Mouse (Mus musculus): ENCODE data around the gene Col15a1.

Col15a1 gene

GRCm38 (mm10) chr4:47230498-47230897 is 22.5 kb downstream of the Col15a1 start:
- DNase-seq (ENCODE audit: low read depth, low spot score), result no peak

- DNase-seq (ENCODE audit: low read depth, low spot score), result no peak
These were observed 23.4 kb downstream of the Col15a1 start for GRCm38 (mm10) chr4:47231322-47231721.

- DNase-seq (ENCODE audit: low read depth, low spot score), result no peak
These were observed 25.4 kb downstream of the Col15a1 start for GRCm38 (mm10) chr4:47233192-47233835.

GRCm38 (mm10) chr4:47234667-47235267 is 26.8 kb downstream of the Col15a1 start:
- peak; percentile 70 for DNase-seq (ENCODE audit: low read depth, low spot score)

- peak; percentile 93 for DNase-seq (ENCODE audit: low read depth, low spot score)
These were observed 27.4 kb downstream of the Col15a1 start for GRCm38 (mm10) chr4:47235312-47235711.

GRCm38 (mm10) chr4:47236104-47236503 is 28.1 kb downstream of the Col15a1 start:
- DNase-seq (ENCODE audit: low read depth, low spot score), result no peak

- no peak for DNase-seq (ENCODE audit: low read depth, low spot score)
These were observed 29.3 kb downstream of the Col15a1 start for GRCm38 (mm10) chr4:47237220-47237619.

GRCm38 (mm10) chr4:47239114-47239513 is 31.2 kb downstream of the Col15a1 start:
- DNase-seq (ENCODE audit: low read depth, low spot score), result no peak

GRCm38 (mm10) chr4:47240901-47241300 is 32.9 kb downstream of the Col15a1 start:
- DNase-seq (ENCODE audit: low read depth, low spot score), result no peak

GRCm38 (mm10) chr4:47242127-47242526 is 34.2 kb downstream of the Col15a1 start:
- no peak for DNase-seq (ENCODE audit: low read depth, low spot score)

GRCm38 (mm10) chr4:47244651-47245050 is 36.7 kb downstream of the Col15a1 start:
- DNase-seq (ENCODE audit: low read depth, low spot score), result no peak

GRCm38 (mm10) chr4:47245621-47246020 is 37.7 kb downstream of the Col15a1 start:
- no peak for DNase-seq (ENCODE audit: low read depth, low spot score)

- peak; percentile 47 for DNase-seq (ENCODE audit: low read depth, low spot score)
These were observed 38.9 kb downstream of the Col15a1 start for GRCm38 (mm10) chr4:47246811-47247210.

GRCm38 (mm10) chr4:47247574-47247973 is 39.6 kb downstream of the Col15a1 start:
- DNase-seq (ENCODE audit: low read depth, low spot score), result no peak

- DNase-seq (ENCODE audit: low read depth, low spot score), result no peak
These were observed 41.2 kb downstream of the Col15a1 start for GRCm38 (mm10) chr4:47249193-47249592.

- DNase-seq (ENCODE audit: low read depth, low spot score), result peak; percentile 79
These were observed 43.1 kb downstream of the Col15a1 start for GRCm38 (mm10) chr4:47251069-47251468.

- DNase-seq (ENCODE audit: low read depth, low spot score), result no peak
These were observed 43.9 kb downstream of the Col15a1 start for GRCm38 (mm10) chr4:47251693-47252435.

GRCm38 (mm10) chr4:47252627-47253026 is 44.7 kb downstream of the Col15a1 start:
- DNase-seq (ENCODE audit: low read depth, low spot score), result peak; percentile 31

GRCm38 (mm10) chr4:47255641-47256040 is 47.7 kb downstream of the Col15a1 start:
- DNase-seq (ENCODE audit: low read depth, low spot score), result peak; percentile 67

- no peak for DNase-seq (ENCODE audit: low read depth, low spot score)
These were observed 50.2 kb downstream of the Col15a1 start for GRCm38 (mm10) chr4:47258201-47258600.

GRCm38 (mm10) chr4:47261049-47261448 is 53.1 kb downstream of the Col15a1 start:
- no peak for DNase-seq (ENCODE audit: low read depth, low spot score)

GRCm38 (mm10) chr4:47261919-47262318 is 54.0 kb downstream of the Col15a1 start:
- DNase-seq (ENCODE audit: low read depth, low spot score), result no peak

- DNase-seq (ENCODE audit: low read depth, low spot score), result no peak
These were observed 57.6 kb downstream of the Col15a1 start for GRCm38 (mm10) chr4:47265555-47265954.

Measured in R1 (cell line).